Mouse (Mus musculus): ENCODE results near the gene Exoc2. TPM values are rescaled to one million over a fixed set of nuclear protein-coding genes. Genes with fewer than 3 reads are reported as not detected.

Gene Exoc2
- 71.4 TPM for total RNA-seq (2023)

DNA sequence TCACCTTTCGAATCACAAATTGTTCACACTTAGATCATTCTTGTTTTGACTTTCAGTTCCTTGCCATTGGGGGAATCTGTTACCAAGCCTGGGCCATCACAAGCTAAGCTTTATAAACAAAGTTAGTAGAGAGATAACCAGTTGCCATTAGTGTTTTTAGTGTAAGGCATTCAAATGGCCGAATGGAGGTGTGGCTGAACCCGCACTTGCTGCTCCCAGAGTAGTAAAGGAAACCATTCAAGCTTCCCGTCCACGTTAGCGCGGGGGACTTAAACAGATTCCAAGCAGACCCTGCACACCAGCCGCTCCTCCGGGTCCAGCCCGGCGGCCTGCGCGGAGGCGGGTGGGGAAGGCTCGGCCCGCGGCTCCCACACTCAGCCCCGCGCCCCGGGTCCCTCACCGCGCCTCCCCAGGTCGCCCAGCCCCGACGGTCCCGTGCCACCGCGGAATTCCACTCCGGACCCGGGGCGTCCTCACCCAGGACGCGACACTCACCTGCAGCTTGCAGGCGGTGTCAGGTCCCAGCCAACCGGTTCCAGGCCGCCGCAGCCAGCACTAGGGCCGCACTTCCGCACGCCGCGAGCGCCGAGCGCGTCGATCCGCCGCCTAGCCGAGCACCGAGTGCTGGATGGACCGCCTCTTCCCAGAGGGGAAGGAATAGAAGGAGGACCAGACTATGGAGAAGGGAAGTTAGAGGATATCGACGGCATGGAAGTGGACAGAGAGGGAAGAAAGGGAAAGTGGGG lies at the start of gene Exoc2, which contains the start of gene Gm5447:
Gene Exoc2 (minus strand): TSS at position 593 of the 746 bp plus-strand sequence.
Gene Gm5447 (plus strand): TSS at position 704 of the 746 bp plus-strand sequence.

DNA sequence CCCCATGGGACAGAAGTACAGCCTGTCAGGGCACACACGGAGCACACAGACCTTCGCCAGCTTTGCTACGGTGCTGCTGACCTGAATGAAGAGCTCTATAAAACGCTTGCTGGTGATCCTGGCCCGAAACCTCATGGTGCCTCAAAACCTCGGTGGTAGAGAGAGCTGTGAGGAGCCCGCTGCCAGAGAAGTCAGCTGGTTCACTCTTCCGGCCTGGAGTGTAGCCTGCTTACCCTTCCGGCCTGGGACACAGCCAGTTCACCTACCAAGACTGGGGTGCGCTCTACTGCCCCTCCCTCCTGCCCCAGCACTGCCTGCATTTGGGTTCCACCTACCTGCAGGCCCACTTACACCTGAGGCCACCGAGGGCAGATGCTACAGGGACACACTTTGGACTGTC lies 26.4 kb downstream of the Exoc2 start, which contains the start of gene Hus1b:
Gene Hus1b (minus strand): TSS at position 220 of the 400 bp plus-strand sequence.

Other genes with a start within 250 kb of the Exoc2 start
- gene Irf4, start 224.9 kb downstream of the Exoc2 start, total RNA-seq (2023): 59.7 TPM
- 5.7 TPM for gene Hus1b, start 26.3 kb downstream of the Exoc2 start, total RNA-seq (2023)
- gene Gm5447, start 111 bp upstream of the Exoc2 start, total RNA-seq (2023): not detected